Mouse (Mus musculus) embryonic facial prominence, embryonic 11.5 days (tissue): Measurements from ENCODE around the gene Orc5. TPM values are rescaled to one million over a fixed set of nuclear protein-coding genes. Genes with fewer than 3 reads are reported as not detected.
A peak's percentile ranks its signal among the peaks of the same experiment; 100 is the strongest.
"Not testable (repeated sequence)": the region's sequence is repeated elsewhere in the genome, so short reads cannot be mapped to it uniquely, and the experiment has no call there.

ENCODE experiments used
- ATAC-seq: fragments of 200-750 bp; cut with Nextera tagmentation; replicated peaks from 2 replicates; pipeline ENCODE4 v1.8.0; 2017; ENCODE audit warnings: low read depth; ENCODE audit not compliant: insufficient number of reproducible peaks, low FRiP score, low TSS enrichment
- DNase-seq: peaks from one replicate; pipeline ENCODE4 v3.0.0-alpha.2; 2015; ENCODE audit warnings: low spot score
- H3K27ac ChIP-seq: fragments of 300-500 bp; sonication (generic); replicated peaks from 2 replicates; pipeline ENCODE4 v1.5.1; 2014; ENCODE audit warnings: mild to moderate bottlenecking, low read depth, low read length, control low read depth
- H3K27me3 ChIP-seq: fragments of 300-500 bp; sonication (generic); 2 replicates; pipeline ENCODE4 v1.6.1; 2014; ENCODE audit warnings: mild to moderate bottlenecking, low read length, moderate library complexity, mixed read lengths; ENCODE audit not compliant: control insufficient read depth, insufficient read depth
- H3K36me3 ChIP-seq: fragments of 300-500 bp; sonication (generic); replicated peaks from 2 replicates; pipeline ENCODE4 v1.6.1; 2014; ENCODE audit warnings: low read depth, mild to moderate bottlenecking, low read length, moderate library complexity, mixed read lengths; ENCODE audit not compliant: control insufficient read depth, insufficient read depth
- H3K4me1 ChIP-seq: fragments of 300-500 bp; sonication (generic); 2 replicates; pipeline ENCODE4 v1.6.1; 2014; ENCODE audit warnings: low read length, mixed read lengths; ENCODE audit not compliant: control insufficient read depth, insufficient read depth
- H3K4me2 ChIP-seq: fragments of 300-500 bp; sonication (generic); 2 replicates; pipeline ENCODE4 v1.6.1; 2014; ENCODE audit warnings: low read depth, mild to moderate bottlenecking, control low read depth, low read length, moderate library complexity
- H3K4me3 ChIP-seq: fragments of 300-500 bp; sonication (generic); 2 replicates; pipeline ENCODE4 v1.5.1; 2014; ENCODE audit warnings: low read depth, low read length, control low read depth
- H3K9ac ChIP-seq: fragments of 300-500 bp; sonication (generic); replicated peaks from 2 replicates; pipeline ENCODE4 v1.6.1; 2014; ENCODE audit warnings: mild to moderate bottlenecking, control low read depth, low read length
- H3K9me3 ChIP-seq: fragments of 300-500 bp; sonication (generic); replicated peaks from 2 replicates; pipeline ENCODE4 v1.6.1; 2016; ENCODE audit warnings: mild to moderate bottlenecking, low read length, inconsistent platforms, mixed read lengths; ENCODE audit not compliant: control insufficient read depth
- WGBS: fragments of 180-500 bp; shearing (Covaris S2); extraction: QIAGEN DNeasy Blood & Tissue Kit; methylation state at CpG from one replicate; pipeline ENCODE4 v1.1.7; 2014; 5-methylcytosine and 5-hydroxymethylcytosine counted together
- polyA plus RNA-seq: library from polyadenylated mRNA; unstranded; fragments of >200 nt; fragmentation: Nextera tagmentation; extraction: Ambion mirVana; gene quantifications from 2 replicates; pipeline ENCODE4 v1.2.1, GENCODE M21; 2014

Gene Orc5
- polyA plus RNA-seq, 1 experiment from 2014 or later, result 59.9 TPM

GRCm38 (mm10) chr5:22489091-22489490, 61.1 kb downstream of the Orc5 start:
- Histone ChIP-seq H3K9ac (no peak overlapping the region), H3K4me2 (no peak overlapping the region), H3K36me3 (no peaks in the 10 kb centered on the region), H3K27me3 (no peaks in the 10 kb centered on the region), H3K4me1 (no peaks in the 10 kb centered on the region), H3K4me3 (no peak overlapping the region), H3K27ac (no peak overlapping the region), H3K9me3 (no peaks in the 10 kb centered on the region)
- ATAC-seq (no peak), DNase-seq (peak; percentile 14)
- 72% methylated on average over 4 of the region's 4 CpGs for WGBS

GRCm38 (mm10) chr5:22486601-22487206, 63.5 kb downstream of the Orc5 start:
- no peak overlapping the region for H3K4me3 ChIP-seq
- no peaks in the 10 kb centered on the region for H3K27me3 ChIP-seq
- DNase-seq (no peak), ATAC-seq (no peak)
- no peaks in the 10 kb centered on the region for H3K4me1 ChIP-seq
- no peak overlapping the region for H3K9ac ChIP-seq
- 63% methylated on average over 6 of the region's 6 CpGs for WGBS
- H3K27ac ChIP-seq, result no peak overlapping the region
- H3K9me3 ChIP-seq, result no peaks in the 10 kb centered on the region
- no peak overlapping the region for H3K4me2 ChIP-seq
- H3K36me3 ChIP-seq, result no peaks in the 10 kb centered on the region

GRCm38 (mm10) chr5:22485764-22486163, 64.5 kb downstream of the Orc5 start:
- Histone ChIP-seq H3K27ac (no peak overlapping the region), H3K4me1 (no peaks in the 10 kb centered on the region), H3K9ac (no peak overlapping the region), H3K36me3 (no peaks in the 10 kb centered on the region), H3K27me3 (no peaks in the 10 kb centered on the region), H3K4me3 (no peak overlapping the region), H3K4me2 (no peak overlapping the region), H3K9me3 (no peaks in the 10 kb centered on the region)
- DNase-seq (no peak), ATAC-seq (no peak)
- 95% methylated on average over 1 of the region's 1 CpGs for WGBS

- no peak overlapping the region for H3K9ac ChIP-seq
- no peak overlapping the region for H3K4me2 ChIP-seq
- ATAC-seq, result no peak
- H3K27ac ChIP-seq, result no peak overlapping the region
- no peak overlapping the region for H3K4me3 ChIP-seq
- H3K9me3 ChIP-seq, result no peaks in the 10 kb centered on the region
- DNase-seq, result no peak
- WGBS, result 90% methylated on average over 5 of the region's 5 CpGs
- no peaks in the 10 kb centered on the region for H3K4me1 ChIP-seq
- no peaks in the 10 kb centered on the region for H3K36me3 ChIP-seq
- H3K27me3 ChIP-seq, result no peaks in the 10 kb centered on the region
Measured at GRCm38 (mm10) chr5:22482567-22482966, 67.7 kb downstream of the Orc5 start.

GRCm38 (mm10) chr5:22472445-22472844, 77.8 kb downstream of the Orc5 start:
- not testable (repeated sequence) for H3K36me3 ChIP-seq, DNase-seq, H3K4me1 ChIP-seq, H3K27me3 ChIP-seq, H3K4me2 ChIP-seq, H3K9ac ChIP-seq, H3K4me3 ChIP-seq, H3K9me3 ChIP-seq, H3K27ac ChIP-seq, ATAC-seq
- 96% methylated on average over 6 of the region's 11 CpGs for WGBS

- H3K4me3 ChIP-seq, result no peak overlapping the region
- H3K36me3 ChIP-seq, result no peaks in the 10 kb centered on the region
- no peaks in the 10 kb centered on the region for H3K9me3 ChIP-seq
- no peak for DNase-seq
- no peaks in the 10 kb centered on the region for H3K4me1 ChIP-seq
- H3K27ac ChIP-seq, result no peak overlapping the region
- no peaks in the 10 kb centered on the region for H3K27me3 ChIP-seq
- no peak overlapping the region for H3K4me2 ChIP-seq
- H3K9ac ChIP-seq, result no peak overlapping the region
- ATAC-seq, result no peak
- WGBS, result 83% methylated on average over 4 of the region's 4 CpGs
Measured at GRCm38 (mm10) chr5:22471243-22471642, 79.0 kb downstream of the Orc5 start.

GRCm38 (mm10) chr5:22452871-22453661, 97.2 kb downstream of the Orc5 start:
- Histone ChIP-seq H3K4me3 (no peak overlapping the region), H3K4me1 (no peaks in the 10 kb centered on the region), H3K9ac (no peak overlapping the region), H3K27ac (no peak overlapping the region), H3K36me3 (no peaks in the 10 kb centered on the region), H3K27me3 (no peaks in the 10 kb centered on the region), H3K4me2 (no peak overlapping the region), H3K9me3 (no peaks in the 10 kb centered on the region)
- no peak for DNase-seq
- 71% methylated on average over 15 of the region's 15 CpGs for WGBS
- ATAC-seq, result no peak

GRCm38 (mm10) chr5:22452452-22452851, 97.8 kb downstream of the Orc5 start:
- H3K4me1 ChIP-seq, result no peaks in the 10 kb centered on the region
- no peaks in the 10 kb centered on the region for H3K36me3 ChIP-seq
- no peaks in the 10 kb centered on the region for H3K9me3 ChIP-seq
- no peak overlapping the region for H3K4me2 ChIP-seq
- H3K27me3 ChIP-seq, result no peaks in the 10 kb centered on the region
- ATAC-seq, result no peak
- 87% methylated on average over 9 of the region's 9 CpGs for WGBS
- no peak overlapping the region for H3K4me3 ChIP-seq
- H3K27ac ChIP-seq, result no peak overlapping the region
- no peak for DNase-seq
- no peak overlapping the region for H3K9ac ChIP-seq
